Mouse (Mus musculus): ENCODE results near the gene Vkorc1l1. TPM values are rescaled to one million over a fixed set of nuclear protein-coding genes. Genes with fewer than 3 reads are reported as not detected.

Vkorc1l1 gene
- polyA plus RNA-seq, 2 experiments: 26.1 to 35.7 TPM

- H3K27ac ChIP-seq (replicated peaks; ENCODE audit: low read depth, low read length): no peak overlapping the region
- H3K27me3 ChIP-seq (ENCODE audit: control insufficient read depth, insufficient read depth, low read length): no peaks in the 10 kb centered on the region
- ATAC-seq (ENCODE audit: low FRiP score, low read depth) (no peak), DNase-seq (ENCODE audit: low spot score) (no peak)
- H3K4me3 ChIP-seq (replicated peaks; ENCODE audit: low read length): no peak overlapping the region
- no peaks in the 10 kb centered on the region for H3K4me1 ChIP-seq (ENCODE audit: control insufficient read depth, insufficient read depth, low read length)
- no peak for TF ChIP-seq POLR2A (IDR thresholded peaks at IDR 0.05; ENCODE audit: borderline replicate concordance, extremely low read depth, insufficient read depth, insufficient read length)
- H3K9ac ChIP-seq (ENCODE audit: low read depth, low read length, severe bottlenecking): no peak overlapping the region
- no peaks in the 10 kb centered on the region for H3K9me3 ChIP-seq (ENCODE audit: control insufficient read depth, low read length)
- H3K4me2 ChIP-seq (replicated peaks; ENCODE audit: low read depth, low read length, severe bottlenecking): no peak overlapping the region
- H3K36me3 ChIP-seq (ENCODE audit: control insufficient read depth, insufficient read depth, low read length): peaks cover 7% of the 10 kb centered on the region; the same call in 1 of the 2 replicates
- WGBS: 92% methylated on average over 7 of the region's 7 CpGs
These were observed 53.2 kb downstream of the Vkorc1l1 start for GRCm38 (mm10) chr5:129994989-129995388.

- no peaks in the 10 kb centered on the region for H3K9me3 ChIP-seq (ENCODE audit: control insufficient read depth, low read length)
- no peak overlapping the region for H3K4me3 ChIP-seq (replicated peaks; ENCODE audit: low read length)
- H3K4me1 ChIP-seq (ENCODE audit: control insufficient read depth, insufficient read depth, low read length): peaks cover 6% of the 10 kb centered on the region
- H3K9ac ChIP-seq (ENCODE audit: low read depth, low read length, severe bottlenecking): no peak overlapping the region
- 63% methylated on average over 19 of the region's 19 CpGs for WGBS
- no peak for DNase-seq (ENCODE audit: low spot score)
- no peak for ATAC-seq (ENCODE audit: low FRiP score, low read depth)
- peaks cover 11% of the 10 kb centered on the region; the same call in 1 of the 2 replicates for H3K36me3 ChIP-seq (ENCODE audit: control insufficient read depth, insufficient read depth, low read length)
- no peak for TF ChIP-seq POLR2A (IDR thresholded peaks at IDR 0.05; ENCODE audit: borderline replicate concordance, extremely low read depth, insufficient read depth, insufficient read length)
- no peaks in the 10 kb centered on the region for H3K27me3 ChIP-seq (ENCODE audit: control insufficient read depth, insufficient read depth, low read length)
- H3K4me2 ChIP-seq (replicated peaks; ENCODE audit: low read depth, low read length, severe bottlenecking): no peak overlapping the region
- no peak overlapping the region for H3K27ac ChIP-seq (replicated peaks; ENCODE audit: low read depth, low read length)
These were observed 55.9 kb downstream of the Vkorc1l1 start for GRCm38 (mm10) chr5:129997700-129998099.

- H3K9ac ChIP-seq (ENCODE audit: low read depth, low read length, severe bottlenecking): no peak overlapping the region
- TF ChIP-seq POLR2A (IDR thresholded peaks at IDR 0.05; ENCODE audit: borderline replicate concordance, extremely low read depth, insufficient read depth, insufficient read length): no peak
- H3K36me3 ChIP-seq (ENCODE audit: control insufficient read depth, insufficient read depth, low read length): 0 out of 2 replicates have a peak, but pooled peaks cover 7% of the 10 kb centered on the region
- peak; percentile 62 for DNase-seq (ENCODE audit: low spot score)
- no peaks in the 10 kb centered on the region for H3K27me3 ChIP-seq (ENCODE audit: control insufficient read depth, insufficient read depth, low read length)
- no peak for ATAC-seq (ENCODE audit: low FRiP score, low read depth)
- 31% methylated on average over 4 of the region's 4 CpGs for whole genome bisulfite sequencing
- peaks cover 11% of the 10 kb centered on the region for H3K4me1 ChIP-seq (ENCODE audit: control insufficient read depth, insufficient read depth, low read length)
- no peak overlapping the region for H3K4me2 ChIP-seq (replicated peaks; ENCODE audit: low read depth, low read length, severe bottlenecking)
- no peak overlapping the region for H3K27ac ChIP-seq (replicated peaks; ENCODE audit: low read depth, low read length)
- no peaks in the 10 kb centered on the region for H3K9me3 ChIP-seq (ENCODE audit: control insufficient read depth, low read length)
- H3K4me3 ChIP-seq (replicated peaks; ENCODE audit: low read length): no peak overlapping the region
These were observed 57.3 kb downstream of the Vkorc1l1 start for GRCm38 (mm10) chr5:129999097-129999496.

DNA sequence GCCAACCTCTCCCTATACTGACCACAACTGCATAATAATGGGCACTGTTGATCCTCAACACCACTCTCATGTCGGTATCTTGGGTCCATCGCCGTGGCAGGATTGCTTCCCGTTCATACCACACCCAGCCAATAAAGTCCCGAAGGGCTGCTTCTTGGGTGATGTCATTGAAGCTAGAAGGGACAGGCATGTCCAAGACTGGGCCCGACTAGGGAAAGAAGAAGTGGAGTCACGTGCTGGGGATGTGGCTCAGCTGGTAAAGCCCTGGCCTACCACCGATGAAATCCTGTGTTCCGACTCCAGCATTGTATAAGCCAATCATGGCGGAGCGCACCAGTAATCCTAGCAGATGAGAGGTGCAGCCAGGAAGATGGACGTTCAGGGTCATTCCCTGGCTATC lies 59.0 kb downstream of the Vkorc1l1 start:
- ATAC-seq (ENCODE audit: low FRiP score, low read depth): no peak
- Histone ChIP-seq H3K4me2 (replicated peaks; ENCODE audit: low read depth, low read length, severe bottlenecking) (no peak overlapping the region), H3K9ac (ENCODE audit: low read depth, low read length, severe bottlenecking) (no peak overlapping the region), H3K27ac (replicated peaks; ENCODE audit: low read depth, low read length) (no peak overlapping the region), H3K36me3 (ENCODE audit: control insufficient read depth, insufficient read depth, low read length) (0 out of 2 replicates have a peak, but pooled peaks cover 5% of the 10 kb centered on the region), H3K9me3 (ENCODE audit: control insufficient read depth, low read length) (no peaks in the 10 kb centered on the region), H3K27me3 (ENCODE audit: control insufficient read depth, insufficient read depth, low read length) (no peaks in the 10 kb centered on the region), H3K4me3 (replicated peaks; ENCODE audit: low read length) (no peak overlapping the region), H3K4me1 (ENCODE audit: control insufficient read depth, insufficient read depth, low read length) (peaks cover 11% of the 10 kb centered on the region)
- no peak for DNase-seq (ENCODE audit: low spot score)
- 92% methylated on average over 12 of the region's 12 CpGs for WGBS
- no peak for TF ChIP-seq POLR2A (IDR thresholded peaks at IDR 0.05; ENCODE audit: borderline replicate concordance, extremely low read depth, insufficient read depth, insufficient read length)

DNA sequence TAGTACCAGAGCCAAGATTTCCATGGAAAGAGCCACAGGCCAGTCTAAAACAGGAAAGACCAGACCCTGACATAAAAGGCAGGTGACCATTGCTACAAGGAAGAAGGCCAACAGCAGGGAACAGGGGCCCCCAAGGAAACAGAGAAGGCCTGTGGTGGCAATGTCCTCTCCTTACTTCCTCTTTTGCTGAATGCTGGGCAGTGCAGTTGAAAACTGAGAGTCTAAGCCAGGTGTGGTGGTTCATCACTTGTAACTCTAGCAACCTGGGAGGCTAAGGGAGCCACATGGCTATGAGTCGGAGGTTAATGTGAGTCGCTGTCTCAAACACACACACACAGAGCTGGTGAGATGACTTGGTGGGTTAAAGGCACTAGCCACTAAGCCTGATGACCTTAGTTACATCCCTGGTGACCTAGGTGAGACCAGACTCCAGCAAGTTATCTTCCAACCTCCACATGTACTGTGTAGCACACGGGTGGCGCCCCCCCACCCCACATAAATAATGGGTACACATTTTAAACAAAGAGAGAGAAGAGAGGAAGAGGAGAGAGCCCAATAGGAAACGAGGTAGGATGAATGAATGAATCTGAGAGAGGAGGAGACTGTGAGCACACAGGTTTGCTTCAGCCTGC lies 59.7 kb downstream of the Vkorc1l1 start:
- no peak for DNase-seq (ENCODE audit: low spot score)
- Histone ChIP-seq H3K4me1 (ENCODE audit: control insufficient read depth, insufficient read depth, low read length) (peaks cover 11% of the 10 kb centered on the region), H3K4me2 (replicated peaks; ENCODE audit: low read depth, low read length, severe bottlenecking) (peak overlapping the region; percentile 63), H3K9ac (ENCODE audit: low read depth, low read length, severe bottlenecking) (peak overlapping the region; percentile 75; the same call in 1 of the 2 replicates), H3K27ac (replicated peaks; ENCODE audit: low read depth, low read length) (no peak overlapping the region), H3K4me3 (replicated peaks; ENCODE audit: low read length) (peak overlapping the region; percentile 67), H3K27me3 (ENCODE audit: control insufficient read depth, insufficient read depth, low read length) (no peaks in the 10 kb centered on the region), H3K9me3 (ENCODE audit: control insufficient read depth, low read length) (no peaks in the 10 kb centered on the region), H3K36me3 (ENCODE audit: control insufficient read depth, insufficient read depth, low read length) (0 out of 2 replicates have a peak, but pooled peaks cover 4% of the 10 kb centered on the region)
- no peak for ATAC-seq (ENCODE audit: low FRiP score, low read depth)
- 55% methylated on average over 5 of the region's 5 CpGs for WGBS
- no peak for TF ChIP-seq POLR2A (IDR thresholded peaks at IDR 0.05; ENCODE audit: borderline replicate concordance, extremely low read depth, insufficient read depth, insufficient read length)
